Mouse (Mus musculus) left cerebral cortex, postnatal 4 days (tissue): ENCODE results near the gene Adam1b. TPM values are rescaled to one million over a fixed set of nuclear protein-coding genes. Genes with fewer than 3 reads are reported as not detected.
A peak's percentile ranks its signal among the peaks of the same experiment; 100 is the strongest.
"Not testable (repeated sequence)": the region's sequence is repeated elsewhere in the genome, so short reads cannot be mapped to it uniquely, and the experiment has no call there.

Experiments
- DNase-seq: peaks from one replicate; pipeline ENCODE4 v3.0.0-alpha.2; 2022
- intact Hi-C: fragments of 180-260 bp; cut with DNase I; formaldehyde crosslinking; loops from one replicate; pipeline ENCODE4 v1.15.1; 2025
- total RNA-seq, 2 experiments: library from RNA; stranded (reverse); gene quantifications; 2 replicates each; pipeline ENCODE4 v1.2.3; 2021

The Adam1b gene
- total RNA-seq, 2 experiments from 2014 or later = not detected

DNA sequence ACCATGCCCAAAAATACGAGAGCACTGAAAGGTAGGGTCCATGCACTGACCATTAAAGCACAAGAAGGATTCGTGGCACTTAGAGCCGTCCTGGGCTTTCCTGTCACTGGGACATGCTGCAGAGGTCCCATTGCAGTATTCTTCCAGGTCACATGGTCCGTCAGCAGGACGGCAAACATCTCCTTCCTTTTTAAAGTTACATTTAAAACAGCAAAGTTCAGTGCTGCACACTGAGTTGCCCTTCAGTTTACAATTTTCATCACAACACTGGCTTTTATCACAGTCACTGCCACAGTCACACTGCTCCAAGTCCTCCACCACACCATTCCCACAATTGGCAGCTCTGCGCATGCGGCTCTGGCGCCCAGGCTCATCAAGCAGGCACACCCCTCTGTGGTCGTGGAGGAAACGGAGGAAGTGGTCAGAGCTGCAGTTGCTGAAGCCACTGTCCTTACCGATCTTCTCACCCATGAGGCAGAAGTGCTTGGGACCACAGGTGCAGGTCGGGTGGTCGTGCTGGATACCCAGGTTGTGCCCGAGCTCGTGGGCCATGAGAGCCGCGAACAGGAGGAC is 1.7 kb downstream of the Adam1b start:
- intact Hi-C loops, DNase-seq: not testable (repeated sequence)

DNA sequence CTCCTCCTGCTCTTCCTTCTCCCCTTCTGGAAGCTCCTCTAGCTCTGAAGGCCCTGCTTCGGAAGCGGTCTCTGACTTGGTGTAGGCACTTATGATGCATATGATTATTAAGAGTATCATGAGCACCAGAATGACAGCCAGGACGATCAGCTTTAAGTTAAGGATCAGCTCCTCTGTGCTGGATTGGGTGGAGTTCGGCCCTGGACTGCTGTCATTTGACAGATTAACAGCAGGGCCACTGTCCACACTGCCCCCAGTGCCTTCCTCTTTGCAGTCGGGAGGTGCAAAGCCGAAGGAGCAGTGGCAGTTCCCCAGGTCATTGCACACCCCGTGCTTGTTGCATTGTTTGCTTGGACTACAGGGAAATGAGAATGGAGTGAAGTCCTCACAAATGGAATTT is 2.5 kb downstream of the Adam1b start:
- no peak for DNase-seq
- intact Hi-C loops = no loop called here

DNA sequence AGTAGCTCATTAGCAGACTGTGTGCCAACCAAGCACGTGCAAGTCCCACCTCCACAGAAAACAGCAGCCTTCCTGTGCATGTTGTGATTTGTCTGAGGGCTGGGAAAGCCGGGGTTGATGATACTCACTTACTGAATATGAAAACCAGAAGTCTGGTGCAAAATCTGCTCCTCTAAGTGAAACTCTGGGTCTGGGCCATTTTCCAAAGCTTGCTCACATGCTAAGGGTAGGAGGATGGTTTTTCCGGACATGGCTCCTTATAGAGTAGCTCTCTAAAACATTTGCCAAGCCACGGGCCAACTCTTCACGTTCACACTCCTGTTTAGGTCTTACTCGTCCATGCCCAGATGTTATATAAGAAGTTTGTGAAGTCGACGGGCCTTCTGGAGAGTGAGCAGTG is 9.9 kb downstream of the Adam1b start:
- no peak for DNase-seq
- intact Hi-C loops = no loop called here

DNA sequence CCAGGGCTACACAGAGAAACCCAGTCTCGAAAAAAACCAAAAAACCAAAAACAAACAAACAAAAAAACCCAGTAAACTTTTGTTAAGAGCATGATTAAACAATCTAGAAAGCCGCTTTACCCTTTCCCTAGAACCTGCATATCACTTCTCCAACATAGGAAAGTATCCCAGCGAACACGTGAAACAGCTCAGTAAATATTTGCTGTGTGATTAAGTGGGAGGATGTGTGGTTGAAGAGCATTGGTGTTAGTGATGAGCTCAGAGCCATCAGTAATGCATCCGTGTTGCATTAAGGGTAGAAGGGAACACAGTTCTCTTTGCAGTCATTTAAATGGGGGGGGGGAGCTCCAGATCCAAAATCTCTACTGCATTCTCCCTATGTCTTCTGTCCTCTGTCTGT is 18.4 kb downstream of the Adam1b start:
- DNase-seq = no peak
- intact Hi-C loops = no loop called here

DNA sequence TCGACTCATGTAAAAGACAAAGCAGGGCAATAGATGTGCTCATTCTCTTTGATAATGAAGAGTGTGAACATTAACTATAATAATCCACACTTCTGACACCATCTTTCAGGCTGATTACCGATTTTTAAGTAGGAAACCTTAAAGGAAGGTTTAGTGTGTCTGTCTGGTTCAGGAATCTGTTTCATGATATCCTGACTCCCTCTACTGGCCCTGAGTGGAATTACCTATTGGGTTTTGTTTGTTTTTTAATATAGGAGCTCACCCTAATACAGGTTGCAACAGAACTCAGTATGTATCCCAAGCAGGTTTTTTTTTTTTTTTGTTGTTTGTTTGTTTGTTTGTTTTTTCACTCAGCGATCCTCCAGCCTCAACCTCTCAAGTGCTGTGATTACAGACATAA is 25.6 kb downstream of the Adam1b start:
- intact Hi-C loops = no loop called here
- no peak for DNase-seq

DNA sequence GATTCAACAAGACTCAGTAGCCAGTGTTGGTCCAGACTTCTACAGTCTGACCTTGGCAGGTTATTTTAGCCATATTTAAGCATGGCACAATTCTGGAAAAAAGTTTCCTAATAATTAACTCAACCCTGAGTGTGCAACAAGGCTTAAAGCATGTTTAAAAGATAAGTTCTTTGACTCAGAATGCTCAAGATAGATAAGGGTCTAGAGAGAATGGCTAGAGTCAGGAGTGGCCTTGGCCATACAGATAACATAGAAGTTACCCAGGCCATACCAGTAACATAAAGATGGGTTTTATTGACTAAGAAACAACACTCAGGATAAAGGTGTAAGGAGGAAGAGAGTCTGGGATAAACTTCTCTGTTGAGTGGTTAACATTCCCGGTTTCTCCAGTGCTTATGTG is 27.2 kb downstream of the Adam1b start:
- no peak for DNase-seq
- intact Hi-C loops = no loop called here

DNA sequence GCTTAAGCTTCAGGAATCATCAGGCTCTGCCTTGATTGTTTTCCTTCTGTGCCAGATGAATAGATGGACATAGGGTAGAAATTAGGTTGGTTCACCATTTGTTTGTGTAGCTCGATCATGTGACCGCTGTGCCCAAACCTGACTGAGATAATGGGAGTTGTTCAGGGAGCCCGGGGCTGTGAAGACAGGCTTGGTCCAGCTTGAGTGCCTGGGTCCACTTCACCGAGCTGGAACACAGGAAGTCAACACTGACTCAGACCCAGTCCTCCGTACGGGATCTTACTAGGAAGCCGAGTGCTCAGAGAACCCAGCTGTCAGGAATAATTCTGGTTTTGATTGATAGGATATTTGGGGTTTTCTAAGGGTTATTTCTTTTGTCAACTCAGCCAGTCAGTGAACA is 28.6 kb downstream of the Adam1b start:
- no peak for DNase-seq
- intact Hi-C loops = no loop called here

DNA sequence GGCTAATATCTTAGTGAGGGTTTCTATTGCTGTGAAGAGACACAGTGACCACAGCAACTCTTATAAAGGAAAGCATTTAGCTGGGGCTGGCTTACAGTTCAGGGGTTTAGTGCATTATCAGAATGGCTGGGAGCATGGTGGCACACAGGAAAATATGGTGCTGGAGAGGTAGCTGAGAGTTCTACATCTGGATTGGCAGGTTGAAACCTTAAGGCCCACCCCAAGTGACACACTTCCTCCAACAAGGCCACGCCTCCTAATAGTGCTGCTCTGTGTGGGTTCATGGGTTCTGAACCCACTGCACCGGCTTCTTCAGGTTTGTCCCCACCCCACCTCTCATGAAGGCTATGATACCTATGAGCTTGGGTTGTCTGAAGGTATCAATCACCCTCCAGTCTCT is 30.8 kb downstream of the Adam1b start:
- DNase-seq = no peak
- intact Hi-C loops = no loop called here

DNA sequence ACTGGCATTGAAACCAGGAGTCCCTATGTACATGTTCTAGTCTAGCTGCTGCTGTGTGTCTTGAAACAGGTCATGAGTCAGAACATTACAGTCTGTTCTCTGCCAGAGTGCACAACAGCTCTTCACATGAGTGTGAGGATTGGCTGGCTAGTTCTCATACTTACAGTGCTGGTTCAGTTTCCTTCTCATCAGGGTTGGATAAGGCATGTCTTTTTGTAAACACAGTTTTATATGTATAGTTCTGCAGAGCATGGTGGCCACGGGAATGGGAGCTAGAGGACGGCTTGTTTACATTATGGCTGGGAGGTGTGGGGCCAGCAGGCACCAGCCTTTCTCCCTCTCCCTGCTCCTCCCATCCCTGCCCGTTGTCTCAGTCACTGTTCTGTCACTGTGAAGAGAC is 33.7 kb downstream of the Adam1b start:
- intact Hi-C loops = no loop called here
- no peak for DNase-seq

DNA sequence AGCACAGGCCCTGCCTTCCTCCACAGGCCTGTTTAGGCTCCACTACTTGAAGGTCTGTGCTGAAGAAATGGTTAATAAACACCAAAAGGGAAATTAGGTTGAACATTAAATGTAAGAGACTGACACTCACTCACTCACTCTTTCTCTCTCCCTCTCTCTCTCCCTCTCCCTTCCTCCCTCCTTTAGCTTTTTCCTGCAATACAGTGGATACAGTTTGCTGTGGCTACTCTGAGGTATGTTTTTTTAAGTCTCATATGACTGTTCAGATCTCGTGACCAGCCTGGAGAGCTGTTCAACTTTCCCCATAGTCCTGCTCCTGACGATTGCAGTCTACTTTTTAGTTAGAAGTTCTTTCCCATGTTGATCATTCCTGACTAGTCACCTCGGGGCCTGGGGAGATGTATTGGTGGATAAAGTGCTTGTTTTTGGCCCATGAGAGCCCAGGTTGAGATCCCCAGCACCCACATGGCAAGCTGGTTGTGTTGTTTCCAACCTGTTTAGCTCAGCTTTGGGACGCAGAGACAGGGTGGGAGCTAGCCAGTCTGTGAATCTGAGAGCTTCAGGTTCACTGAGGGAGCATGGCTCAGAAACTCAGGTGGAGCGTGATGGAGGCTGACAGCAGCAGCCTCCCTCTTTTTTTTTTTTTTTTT is 39.5 kb downstream of the Adam1b start:
- no peak for DNase-seq
- intact Hi-C loops = no loop called here

DNA sequence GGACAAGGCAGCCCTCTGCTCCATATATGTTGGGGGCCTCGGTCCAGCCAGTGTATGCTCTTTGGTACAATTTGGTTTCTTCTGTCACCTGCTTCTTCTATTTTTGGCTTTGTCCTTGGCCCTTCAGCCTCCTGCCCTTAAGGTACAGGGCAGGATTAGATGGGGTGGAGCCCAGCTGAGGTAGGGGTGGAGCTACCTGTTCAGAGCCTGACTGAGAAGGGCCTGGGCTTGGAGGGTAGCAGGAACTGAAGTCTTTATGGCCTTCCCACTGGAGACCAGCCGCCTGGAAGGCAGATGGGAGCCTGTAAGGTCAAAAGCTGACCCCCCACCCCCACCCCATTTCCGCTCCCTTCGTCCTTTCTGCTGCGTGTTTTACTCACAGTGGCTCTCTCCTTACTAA is 40.3 kb downstream of the Adam1b start:
- intact Hi-C loops = no loop called here
- no peak for DNase-seq

DNA sequence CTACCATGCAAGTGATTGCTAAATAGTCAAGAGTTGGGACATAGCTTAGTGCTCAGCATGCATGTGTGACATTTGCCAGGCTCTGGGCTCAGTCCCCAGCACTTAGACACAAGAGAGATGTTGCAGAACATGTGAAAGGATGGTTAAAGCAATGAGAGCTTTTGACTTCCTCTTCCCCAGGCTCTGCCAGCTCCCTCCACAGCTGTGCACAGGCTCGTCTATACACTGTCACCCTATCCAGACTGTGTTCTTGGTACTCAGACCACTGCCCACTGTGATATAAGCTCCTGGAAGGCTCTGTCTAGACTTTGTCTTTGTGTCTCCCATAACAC is 41.1 kb downstream of the Adam1b start:
- intact Hi-C loops = no loop called here
- DNase-seq = no peak

DNA sequence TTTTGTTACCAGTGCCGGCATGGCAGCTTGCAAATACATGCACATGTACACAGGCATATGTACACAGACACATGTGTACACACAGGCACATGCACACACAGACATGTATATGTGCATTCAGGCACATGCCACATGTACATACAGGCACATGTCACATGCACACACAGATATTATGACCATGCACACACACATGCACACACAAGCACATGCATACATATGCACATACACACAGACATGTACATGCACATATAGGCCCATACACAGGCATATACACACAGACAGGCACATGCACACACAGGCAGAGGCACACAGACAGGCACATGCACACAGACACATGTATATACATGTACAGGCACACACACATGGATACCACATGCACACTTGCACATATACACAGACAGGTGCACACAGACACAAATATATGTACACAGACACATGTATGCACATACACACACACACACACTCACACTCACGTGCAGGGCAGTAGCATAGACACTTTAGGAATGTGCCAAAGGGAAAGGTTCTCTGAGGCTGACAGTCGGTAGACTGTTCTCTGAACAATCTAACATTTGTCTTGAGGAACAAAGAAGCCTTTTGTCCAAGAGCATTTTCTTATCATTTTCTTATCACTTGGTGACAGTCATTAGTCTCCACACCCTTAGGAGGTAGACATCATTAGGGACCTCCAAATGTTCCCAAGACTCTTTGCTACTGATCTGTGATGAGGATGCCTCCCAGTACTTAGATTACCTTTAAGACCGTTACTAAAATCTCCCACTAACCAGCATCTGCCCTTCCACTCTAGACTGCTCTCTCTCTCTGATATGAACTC is 41.7 kb downstream of the Adam1b start:
- intact Hi-C loops = no loop called here
- no peak for DNase-seq

DNA sequence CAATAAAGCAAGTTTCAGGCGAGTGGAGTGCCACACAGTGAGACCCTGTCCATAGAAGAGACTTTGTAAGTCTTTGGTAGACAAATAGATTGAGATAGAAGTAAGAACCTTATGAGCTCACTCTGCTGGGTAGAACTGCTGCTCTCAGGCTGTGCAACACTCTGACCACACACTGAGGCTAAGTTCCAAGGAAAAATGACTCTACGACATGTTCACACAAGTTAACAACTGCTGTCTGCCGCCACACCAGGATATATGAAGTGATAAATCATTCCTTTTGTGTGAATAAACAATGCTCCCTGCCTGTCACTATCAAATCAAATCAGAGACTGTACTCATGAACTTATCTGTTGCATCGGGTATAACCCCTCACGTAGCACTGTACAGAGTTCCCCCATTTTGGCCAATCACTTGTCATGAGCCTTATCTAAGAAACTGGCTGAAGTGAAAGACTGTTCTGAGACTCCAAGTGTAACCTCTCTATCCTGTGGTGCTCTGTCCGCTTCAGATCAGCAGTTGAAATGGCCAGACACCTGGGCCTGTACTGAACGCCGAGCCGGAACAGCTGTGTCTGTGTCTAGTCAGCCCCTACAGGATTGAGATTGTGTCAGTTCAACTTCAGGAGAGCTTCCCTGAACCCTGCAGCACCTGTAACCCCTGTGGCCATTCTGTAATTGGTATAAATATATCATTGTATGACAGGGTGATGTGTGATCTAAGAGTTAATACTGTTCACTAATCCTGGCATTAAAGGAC is 47.5 kb downstream of the Adam1b start:
- intact Hi-C loops = no loop called here

DNA sequence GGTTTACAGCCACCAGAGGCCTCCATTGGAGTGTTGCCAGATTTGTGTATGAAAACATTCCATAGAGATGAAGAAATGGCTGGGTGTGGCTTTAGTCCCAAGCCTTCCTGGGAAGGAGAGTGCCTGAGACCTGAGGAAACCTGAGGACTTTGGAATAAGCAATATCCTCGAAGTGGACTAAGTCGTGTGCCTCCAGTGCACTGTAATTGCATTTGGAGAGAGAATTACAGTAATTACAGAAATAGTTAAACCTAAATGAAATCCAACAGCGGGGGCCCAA is 48.8 kb downstream of the Adam1b start:
- DNase-seq = no peak
- intact Hi-C loops = no loop called here

More for the DNA sequence above, 47.5 kb downstream of the Adam1b start:
- no peak for DNase-seq

DNA sequence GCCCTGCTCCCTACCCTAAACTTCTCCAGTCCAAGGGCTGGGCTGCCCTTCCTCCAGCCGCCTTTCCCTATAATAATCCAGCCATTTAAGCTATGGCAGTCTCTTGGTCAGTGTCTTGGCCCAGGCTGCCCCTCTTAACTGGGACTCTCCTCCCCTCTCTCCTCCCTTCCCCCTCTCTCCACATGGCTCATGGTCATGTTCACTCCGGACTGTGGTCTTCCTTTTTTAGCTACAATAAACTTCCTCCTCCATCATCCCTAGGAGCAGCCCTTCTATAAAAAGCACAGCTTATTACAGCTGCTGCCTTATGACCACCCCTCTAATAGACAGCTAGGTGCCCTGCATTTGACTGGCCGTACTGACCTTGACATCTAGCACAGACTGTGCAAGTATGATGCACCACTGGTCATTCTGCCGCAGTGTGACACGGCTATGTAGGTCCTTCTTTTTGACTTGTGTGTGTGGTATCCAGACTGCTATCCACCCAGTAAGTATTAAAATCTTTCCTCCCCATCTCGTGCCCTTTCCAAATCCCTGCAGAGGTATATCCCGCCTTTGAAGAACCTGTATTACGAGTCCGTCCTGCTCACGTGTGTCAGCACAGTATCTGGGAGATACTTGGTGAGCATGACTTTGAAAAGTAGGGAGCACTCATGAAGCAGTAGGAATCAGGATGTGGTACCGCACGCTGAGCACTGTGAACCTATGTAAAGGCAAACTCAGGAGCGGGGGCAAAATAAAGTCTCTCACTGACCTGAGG is 49.3 kb downstream of the Adam1b start:
- intact Hi-C loops = no loop called here
- no peak for DNase-seq

DNA sequence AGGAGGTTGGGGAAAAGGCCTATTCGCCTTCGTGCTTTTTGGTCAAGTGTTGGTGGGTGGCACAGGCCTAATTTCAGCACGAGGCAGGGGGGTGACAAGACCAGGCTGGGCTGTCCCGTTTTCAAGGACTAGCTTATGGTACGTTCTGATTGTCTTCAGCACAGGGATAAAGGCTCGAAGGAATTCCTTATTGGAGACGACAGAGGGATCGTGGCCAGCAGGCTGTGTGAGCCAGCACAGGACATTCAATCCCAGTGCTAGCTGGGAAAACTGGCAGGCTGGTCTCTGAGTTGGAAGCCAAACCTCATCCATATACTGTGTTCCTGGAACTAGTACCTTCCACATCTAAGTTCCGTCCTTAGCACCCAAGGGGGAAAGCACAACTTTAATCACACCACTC is 50.3 kb downstream of the Adam1b start:
- intact Hi-C loops = no loop called here
- DNase-seq = peak; percentile 39

DNA sequence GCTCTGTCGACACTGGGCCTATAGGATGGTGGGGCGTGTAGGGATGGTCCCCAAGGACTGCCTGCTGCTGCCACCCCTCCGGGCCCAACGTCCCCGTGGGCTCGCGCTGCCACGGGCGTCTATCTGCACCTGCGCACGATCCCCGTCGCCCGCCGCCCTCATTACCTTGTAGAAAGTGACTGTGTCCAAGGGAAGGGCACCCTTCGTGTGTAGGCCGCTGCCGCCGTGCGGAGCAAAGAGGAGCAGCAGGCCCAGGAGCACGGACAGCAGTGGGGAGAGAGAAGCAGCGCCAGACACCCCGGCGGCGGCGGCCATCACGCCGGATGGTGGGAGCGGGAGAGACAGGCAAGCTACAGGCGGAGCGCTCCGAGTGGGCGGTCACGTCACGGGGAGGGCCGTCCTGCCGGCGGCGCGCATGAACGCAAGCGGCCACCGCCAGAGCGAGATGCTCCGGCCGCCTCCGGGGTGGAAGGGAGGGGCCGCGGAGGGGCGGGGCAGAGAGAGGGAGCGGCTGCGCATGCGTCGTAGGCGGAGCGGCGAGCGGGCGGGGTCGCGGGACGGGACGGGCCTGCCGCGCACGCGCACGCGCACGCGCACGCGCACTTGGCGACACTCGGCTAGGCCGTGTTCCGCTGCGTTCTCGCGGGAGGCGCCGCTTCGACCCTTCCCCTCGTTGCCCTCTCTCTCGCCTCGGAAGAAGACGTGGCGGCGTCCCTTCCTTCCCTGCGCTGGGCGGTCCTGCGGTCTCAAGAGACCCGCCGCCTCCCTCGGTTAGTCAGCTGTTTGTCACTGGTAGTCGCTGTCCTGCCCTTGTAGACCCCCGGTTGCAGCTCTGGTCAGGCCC is 51.0 kb downstream of the Adam1b start, which contains the start of gene Erp29:
TSS of gene Erp29 (minus strand) at position 481 of the 844 bp plus-strand sequence.
- intact Hi-C loops = no loop called here
- DNase-seq = peak; percentile 99

DNA sequence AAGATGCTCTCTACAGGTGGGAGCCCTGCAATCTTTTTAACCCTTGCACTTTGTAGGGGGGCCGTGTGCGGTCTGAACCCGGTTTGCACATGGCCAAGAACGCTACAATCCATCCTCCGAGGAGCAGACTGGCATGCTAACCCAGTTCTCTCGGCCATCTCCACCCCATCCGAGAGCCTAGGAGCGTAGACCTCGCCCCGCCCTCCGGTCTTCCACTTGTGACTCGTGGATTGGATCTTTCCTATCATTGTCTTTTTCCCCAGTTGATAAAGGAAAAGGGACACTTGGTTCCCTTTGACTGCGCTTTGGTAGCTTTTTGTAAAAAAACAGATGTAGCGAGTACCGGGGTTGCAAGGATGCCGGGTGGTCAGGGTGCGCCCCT is 51.6 kb downstream of the Adam1b start, which contains the start of gene Tmem116:
TSS of gene Tmem116 (plus strand) at position 250 of the 382 bp plus-strand sequence.
- peak; percentile 39 for DNase-seq
- intact Hi-C loops = no loop called here

DNA sequence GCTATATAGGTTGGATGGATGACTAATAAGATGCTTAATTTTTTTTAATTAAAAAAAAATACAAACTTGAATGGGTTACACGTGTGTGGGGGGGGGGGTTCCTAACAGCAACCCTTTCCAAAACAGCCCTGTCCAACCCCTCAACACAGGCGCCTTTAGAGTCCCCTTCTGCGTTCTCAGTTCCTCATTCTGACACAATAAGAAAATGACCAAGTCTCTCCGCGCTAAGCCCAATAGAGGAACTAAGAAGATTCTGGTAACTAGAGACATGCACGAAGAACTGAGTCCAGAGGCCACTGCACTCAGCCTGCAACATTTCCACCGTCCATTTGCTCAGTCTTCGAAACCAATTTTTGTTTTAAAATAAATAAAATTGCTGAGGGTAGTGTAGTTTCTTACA is 52.0 kb downstream of the Adam1b start:
- intact Hi-C loops = no loop called here
- no peak for DNase-seq
